Mouse (Mus musculus): ENCODE measurements around the gene Gngt1. TPM values are rescaled to one million over a fixed set of nuclear protein-coding genes. Genes with fewer than 3 reads are reported as not detected.

Gene Gngt1
- total RNA-seq, 2 experiments from 2014 or later, result not detected

Other genes starting within 250 kb of the Gngt1 start
- under 1 TPM; 0.20 to 0.31 TPM for gene Calcr, start 229.1 kb upstream of the Gngt1 start, total RNA-seq (2021)
- 1 to 10 TPM; 3.3 to 5.6 TPM for gene Tfpi2, start 4.9 kb upstream of the Gngt1 start, total RNA-seq (2021)
- gene Gng11, start 10.1 kb downstream of the Gngt1 start, total RNA-seq (2021), result 10 to 100 TPM; 52.0 to 55.3 TPM
- gene Bet1, start 93.2 kb downstream of the Gngt1 start, total RNA-seq (2021), result 10 to 100 TPM; 61.2 to 68.2 TPM